Mouse (Mus musculus) kidney, postnatal 0 days (tissue): Measurements from ENCODE around the gene Mical1. TPM values are rescaled to one million over a fixed set of nuclear protein-coding genes. Genes with fewer than 3 reads are reported as not detected.

Experiments used
- ATAC-seq: fragments of 200-750 bp; cut with Nextera tagmentation; replicated peaks from 2 replicates; pipeline ENCODE4 v1.8.0; 2017; ENCODE audit warnings: low read depth, moderate number of reproducible peaks, moderate TSS enrichment, moderate library complexity; ENCODE audit not compliant: low FRiP score
- DNase-seq: peaks from one replicate; pipeline ENCODE4 v3.0.0-alpha.2; 2016; ENCODE audit warnings: low spot score
- H3K27ac ChIP-seq: fragments of 300-500 bp; sonication (generic); 2 replicates; pipeline ENCODE4 v1.5.1; 2014; ENCODE audit warnings: mild to moderate bottlenecking
- H3K27me3 ChIP-seq: fragments of 300-500 bp; sonication (generic); 2 replicates; pipeline ENCODE4 v1.6.1; 2014; ENCODE audit warnings: low read length, mixed read lengths; ENCODE audit not compliant: insufficient read depth
- H3K36me3 ChIP-seq: fragments of 300-500 bp; sonication (generic); 2 replicates; pipeline ENCODE4 v1.6.1; 2014; ENCODE audit warnings: low read length, mixed read lengths; ENCODE audit not compliant: insufficient read depth
- H3K4me1 ChIP-seq: fragments of 300-500 bp; sonication (generic); replicated peaks from 2 replicates; pipeline ENCODE4 v1.6.1; 2014; ENCODE audit warnings: antibody characterized with exemption, low read length, mixed read lengths; ENCODE audit not compliant: insufficient read depth
- H3K4me2 ChIP-seq: fragments of 300-500 bp; sonication (generic); 2 replicates; pipeline ENCODE4 v1.6.1; 2014; ENCODE audit warnings: mild to moderate bottlenecking, low read length, moderate library complexity, mixed read lengths
- H3K4me3 ChIP-seq: fragments of 300-500 bp; sonication (generic); replicated peaks from 2 replicates; pipeline ENCODE4 v1.5.1; 2014; ENCODE audit warnings: low read depth, low read length
- H3K9ac ChIP-seq: fragments of 300-500 bp; sonication (generic); 2 replicates; pipeline ENCODE4 v1.6.1; 2014; ENCODE audit warnings: low read depth, low read length
- H3K9me3 ChIP-seq: fragments of 300-500 bp; sonication (generic); replicated peaks from 2 replicates; pipeline ENCODE4 v1.6.1; 2016; ENCODE audit warnings: low read length, inconsistent platforms, mixed read lengths
- CTCF ChIP-seq: IDR thresholded peaks from 2 replicates; pipeline ENCODE4 v1.5.1; 2016; ENCODE audit warnings: antibody characterized with exemption, low read depth, mild to moderate bottlenecking, moderate library complexity
- WGBS: fragments of 180-500 bp; shearing (Covaris S2); extraction: QIAGEN DNeasy Blood & Tissue Kit; methylation state at CpG from one replicate; pipeline ENCODE4 v1.1.7; 2014; 5-methylcytosine and 5-hydroxymethylcytosine counted together
- polyA plus RNA-seq: library from polyadenylated mRNA; unstranded; fragments of >200 nt; fragmentation: Nextera tagmentation; extraction: Ambion mirVana; gene quantifications from 2 replicates; pipeline ENCODE4 v1.2.1, GENCODE M21; 2015

Mical1 gene
- polyA plus RNA-seq, 1 experiment from 2014 or later = 19.6 TPM

- Histone ChIP-seq H3K36me3 (no peaks in the 10 kb centered on the region), H3K4me1 (no peaks in the 10 kb centered on the region), H3K9ac (no peak overlapping the region), H3K4me3 (no peak overlapping the region), H3K27me3 (no peaks in the 10 kb centered on the region), H3K27ac (no peak overlapping the region), H3K4me2 (no peak overlapping the region), H3K9me3 (no peaks in the 10 kb centered on the region)
- DNase-seq (no peak), ATAC-seq (no peak)
- no peak for TF ChIP-seq CTCF
Measured at GRCm38 (mm10) chr10:41514921-41515320, 38.8 kb downstream of the Mical1 start.

- ATAC-seq (peak; percentile 45), DNase-seq (peak; percentile 92)
- Histone ChIP-seq H3K9ac (peak overlapping the region; percentile 94), H3K4me3 (peak overlapping the region; percentile 93), H3K27ac (peak overlapping the region; percentile 97), H3K27me3 (no peaks in the 10 kb centered on the region), H3K36me3 (no peaks in the 10 kb centered on the region), H3K4me1 (0 out of 2 replicates have a peak, but pooled peaks cover 7% of the 10 kb centered on the region), H3K9me3 (no peaks in the 10 kb centered on the region), H3K4me2 (peak overlapping the region; percentile 61)
- under 1% methylated on average over 23 of the region's 23 CpGs for WGBS
- TF ChIP-seq CTCF = peak; percentile 74
Measured at GRCm38 (mm10) chr10:41518508-41518980, 42.4 kb downstream of the Mical1 start.

- no peak for TF ChIP-seq CTCF
Measured at GRCm38 (mm10) chr10:41518981-41519618, 43.0 kb downstream of the Mical1 start, which contains the start of gene Cd164. TSS of gene Cd164 (plus strand) at chr10:41519414.

GRCm38 (mm10) chr10:41519640-41520409 lies 43.7 kb downstream of the Mical1 start:
- ATAC-seq (peak; percentile 44; the same call in 1 of the 2 replicates), DNase-seq (peak; percentile 67)
- under 1% methylated on average over 65 of the region's 65 CpGs for WGBS

More at GRCm38 (mm10) chr10:41518981-41519618, 43.0 kb downstream of the Mical1 start, which contains the start of gene Cd164:
- Histone ChIP-seq H3K27ac (peak within 1 kb of the TSS; percentile 97), H3K36me3 (no peaks in the 10 kb centered on the region), H3K9me3 (no peaks in the 10 kb centered on the region), H3K27me3 (no peaks in the 10 kb centered on the region), H3K4me2 (peak within 1 kb of the TSS; percentile 61), H3K9ac (peak within 1 kb of the TSS; percentile 94), H3K4me3 (peak within 1 kb of the TSS; percentile 93), H3K4me1 (0 out of 2 replicates have a peak, but pooled peaks cover 7% of the 10 kb centered on the region)
- DNase-seq (peak; percentile 95), ATAC-seq (peak; percentile 94)
- WGBS = under 1% methylated on average over 67 of the region's 69 CpGs

GRCm38 (mm10) chr10:41520410-41520673 lies 44.2 kb downstream of the Mical1 start:
- Histone ChIP-seq H3K4me1 (0 out of 2 replicates have a peak, but pooled peaks cover 7% of the 10 kb centered on the region), H3K27me3 (no peaks in the 10 kb centered on the region), H3K9me3 (no peaks in the 10 kb centered on the region), H3K36me3 (no peaks in the 10 kb centered on the region), H3K4me3 (peak overlapping the region; percentile 93), H3K4me2 (peak overlapping the region; percentile 61), H3K9ac (peak overlapping the region; percentile 94), H3K27ac (no peak overlapping the region)
- no peak for ATAC-seq
- 1% methylated on average over 5 of the region's 5 CpGs for WGBS
- TF ChIP-seq CTCF = no peak
- no peak for DNase-seq

More at GRCm38 (mm10) chr10:41519640-41520409, 43.7 kb downstream of the Mical1 start:
- H3K4me2 ChIP-seq = peak overlapping the region; percentile 61
- peak overlapping the region; percentile 94 for H3K9ac ChIP-seq
- H3K27ac ChIP-seq = peak overlapping the region; percentile 97
- no peaks in the 10 kb centered on the region for H3K9me3 ChIP-seq
- H3K36me3 ChIP-seq = no peaks in the 10 kb centered on the region
- peak; percentile 1; the same call in 1 of the 2 replicates for TF ChIP-seq CTCF
- 0 out of 2 replicates have a peak, but pooled peaks cover 7% of the 10 kb centered on the region for H3K4me1 ChIP-seq
- no peaks in the 10 kb centered on the region for H3K27me3 ChIP-seq
- peak overlapping the region; percentile 93 for H3K4me3 ChIP-seq

- H3K27ac ChIP-seq = no peak overlapping the region
- no peaks in the 10 kb centered on the region for H3K9me3 ChIP-seq
- no peak overlapping the region for H3K9ac ChIP-seq
- no peak overlapping the region for H3K4me2 ChIP-seq
- WGBS = 65% methylated on average over 3 of the region's 3 CpGs
- H3K4me1 ChIP-seq = 0 out of 2 replicates have a peak, but pooled peaks cover 7% of the 10 kb centered on the region
- peaks cover 6% of the 10 kb centered on the region; the same call in 1 of the 2 replicates for H3K36me3 ChIP-seq
- ATAC-seq (no peak), DNase-seq (peak; percentile 17)
- H3K27me3 ChIP-seq = no peaks in the 10 kb centered on the region
- TF ChIP-seq CTCF = no peak
- H3K4me3 ChIP-seq = no peak overlapping the region
Measured at GRCm38 (mm10) chr10:41523386-41523785, 47.3 kb downstream of the Mical1 start.
